ENCODE assay signal across 8 mouse cellular contexts in the genomic region with DNA sequence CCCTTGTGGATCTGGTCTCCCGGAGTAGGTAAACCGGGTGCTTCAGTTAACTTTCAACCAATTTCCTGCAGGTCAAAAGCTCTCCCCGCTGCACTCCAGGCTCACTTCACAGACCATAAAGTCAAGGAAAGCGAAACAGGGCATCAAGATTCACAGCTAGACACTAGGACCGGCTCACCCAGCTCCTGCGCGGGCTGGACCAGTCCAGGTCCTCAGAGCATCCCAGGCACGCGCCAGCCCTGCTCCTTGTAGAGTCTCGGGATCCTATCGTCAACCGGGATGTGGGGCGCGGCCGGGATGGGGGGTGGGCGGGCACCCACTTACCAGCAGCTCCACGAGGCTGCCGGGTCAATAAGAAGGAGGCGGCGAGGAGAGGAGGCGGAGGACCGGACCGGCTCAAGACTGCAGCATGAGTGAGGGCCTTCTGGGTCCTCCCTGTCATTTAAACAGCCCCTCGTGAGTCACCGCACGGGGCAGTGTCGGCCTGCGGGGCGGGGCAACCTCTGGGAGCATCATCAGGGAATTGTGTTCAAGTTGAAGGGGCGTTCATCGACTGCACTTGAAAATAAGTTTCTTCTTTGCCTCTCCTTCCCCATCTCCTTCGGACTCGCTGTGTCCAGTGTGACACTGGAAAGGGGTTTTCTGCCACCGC. TPM values are rescaled to one million over a fixed set of nuclear protein-coding genes. Genes with fewer than 3 reads are reported as not detected.
DNase-seq lines count a peak whose midpoint lies in the region; ATAC-seq and TF ChIP-seq lines count a peak whose summit lies in the region.

A gene (minus strand): TSS at position 413 of the 652 bp plus-strand sequence.

- no peaks in the 10 kb centered on the region for H3K36me3 ChIP-seq in kidney, adult 2 months (ENCODE audit: control insufficient read depth, insufficient read depth, low read length)
- no peaks in the 10 kb centered on the region for H3K36me3 ChIP-seq in hindbrain, embryonic 13.5 days

- H3K9ac ChIP-seq in hindbrain, embryonic 13.5 days, result 0 out of 2 replicates have a peak within 1 kb of the TSS, but pooled peaks have one; percentile 55

- no peak within 1 kb of the TSS for H3K27ac ChIP-seq in kidney, adult 2 months (ENCODE audit: insufficient read depth, low read depth, low read length)
- no peak within 1 kb of the TSS for H3K27ac ChIP-seq in hindbrain, embryonic 13.5 days

- H3K9me3 ChIP-seq in hindbrain, embryonic 13.5 days, result no peaks in the 10 kb centered on the region

- no peak for TF ChIP-seq CTCF in kidney, adult 2 months (conservative IDR thresholded peaks at IDR 0.05; ENCODE audit: insufficient read depth, insufficient read length, low read depth, low read length)

- TF ChIP-seq POLR2A in kidney, adult 2 months (IDR thresholded peaks at IDR 0.05; ENCODE audit: low read depth, low read length), result no peak

- no peaks in the 10 kb centered on the region for H3K4me1 ChIP-seq in kidney, adult 2 months (ENCODE audit: control insufficient read depth, insufficient read depth, low read length)
- H3K4me1 ChIP-seq in hindbrain, embryonic 13.5 days (replicated peaks), result peaks cover 20% of the 10 kb centered on the region

- 0 out of 2 replicates have a peak, but pooled peaks have one; percentile 22 for ATAC-seq in hindbrain, embryonic 13.5 days (ENCODE audit: low FRiP score)

- peak; percentile 27 for DNase-seq in kidney, adult 2 months
- DNase-seq in kidney, adult 9 months, result no peak
- DNase-seq in embryo, embryonic 10 days (ENCODE audit: low spot score), result peak; percentile 74
- peak; percentile 56 for DNase-seq in mesoderm, embryonic 11.5 days (ENCODE audit: low read depth, low spot score)
- DNase-seq in adipocyte (ENCODE audit: low spot score), result no peak
- no peak for DNase-seq in right cerebral cortex, postnatal 4 days
- no peak for DNase-seq in cerebellum, adult 18-20 months

- no peak within 1 kb of the TSS for H3K4me3 ChIP-seq in kidney, adult 2 months (ENCODE audit: insufficient read depth, low read depth, low read length)
- peak within 1 kb of the TSS; percentile 27 for H3K4me3 ChIP-seq in hindbrain, embryonic 13.5 days

- 4% methylated on average over 34 of the region's 34 CpGs for WGBS in kidney, adult 2 months
- WGBS in hindbrain, embryonic 13.5 days, result 7% methylated on average over 34 of the region's 34 CpGs

- H3K27me3 ChIP-seq in kidney, adult 2 months (replicated peaks; ENCODE audit: control insufficient read depth, insufficient read depth, low read length), result no peaks in the 10 kb centered on the region
- peaks cover 69% of the 10 kb centered on the region for H3K27me3 ChIP-seq in hindbrain, embryonic 13.5 days

- peak within 1 kb of the TSS; percentile 51 for H3K4me2 ChIP-seq in hindbrain, embryonic 13.5 days

RNA-seq across cellular contexts. Expression of the gene that starts here (rescaled TPM):
- 0.01 TPM in 1 of 2 replicates, not detected in the other for polyA plus RNA-seq in kidney, adult 2 months (2012; rRNA removed)
- 0.26 and 0.28 TPM in 2 replicates for polyA plus RNA-seq in hindbrain, embryonic 13.5 days (2015; fragmentation: Nextera tagmentation; extraction: Ambion mirVana)

Comparison
In these comparisons a context has a peak if more than half of its experiments do, and no peak if none do; other contexts are left out.
1. Peak in DNase-seq in kidney, adult 2 months; RNA of the gene not detected or under 1 TPM.
2. Peak in ATAC-seq, H3K4me3 ChIP-seq, H3K9ac ChIP-seq and H3K4me2 ChIP-seq in hindbrain, embryonic 13.5 days; RNA of the gene not detected or under 1 TPM.
3. DNase-seq: peak in embryo, embryonic 10 days (single experiment) and mesoderm, embryonic 11.5 days (single experiment); none in kidney, adult 9 months (single experiment), adipocyte (single experiment), right cerebral cortex, postnatal 4 days (single experiment) and cerebellum, adult 18-20 months (0 of 2).